Mouse (Mus musculus): ENCODE data around the gene Slc16a11.

Slc16a11 gene

GRCm38 (mm10) chr11:70215301-70215700, 2.7 kb downstream of the Slc16a11 start:
- ChIA-PET POLR2A (interaction anchor here in 2 of 4 experiments (0.6 to 2.6 kb wide), 6 partner anchors 13 to 22 kb away, joined by 3 to 8 read pairs (median 4); partner anchors contain the start of genes 0610010K14Rik (in 1 of the 2) and Bcl6b (in 1 of the 2)), CTCF (interaction anchor here in 2 of 4 experiments (1.9 to 2.2 kb wide), 2 partner anchors 14 to 15 kb away, joined by 7 to 9 read pairs (median 9); partner anchors contain the start of gene Bcl6b (in 1 of the 2))

GRCm38 (mm10) chr11:70216103-70216502, 3.6 kb downstream of the Slc16a11 start:
- ChIA-PET POLR2A (interaction anchor here in 3 of 4 experiments (0.6 to 2.6 kb wide), 9 partner anchors 12 to 41 kb away, joined by 3 to 8 read pairs (median 3); partner anchors contain the start of genes 0610010K14Rik (in 1 of the 3) and Bcl6b (in 1 of the 3)), CTCF (interaction anchor here in 3 of 4 experiments (0.9 to 2.2 kb wide), 4 partner anchors 10 to 14 kb away, joined by 3 to 9 read pairs (median 7); partner anchors contain the start of gene Bcl6b (in 1 of the 3))

GRCm38 (mm10) chr11:70218039-70218438, 5.5 kb downstream of the Slc16a11 start:
- CTCF ChIA-PET = no interaction called here
- POLR2A ChIA-PET = interaction anchor here in 2 of 4 experiments (0.6 to 2.6 kb wide), 3 partner anchors 13 to 447 kb away, joined by 3 to 8 read pairs (median 3); partner anchors contain the start of genes Bcl6b (in 1 of the 2), Gm21988 (in 1 of the 2) and Rnasek (in 1 of the 2)

- ChIA-PET CTCF (no interaction called here), POLR2A (interaction anchor here in 1 of 4 experiments (4.7 kb wide), 1 partner anchor 20 kb away, joined by 47 read pairs; the partner anchor contains the start of genes 0610010K14Rik, Gm21988 and Rnasek)
Observed at GRCm38 (mm10) chr11:70218741-70219470, 6.4 kb downstream of the Slc16a11 start.

- CTCF ChIA-PET = interaction anchor here in 1 of 4 experiments (1.1 to 1.6 kb wide), 2 partner anchors 10 to 18 kb away, joined by 4 to 5 read pairs; no protein-coding TSS in a partner anchor
- POLR2A ChIA-PET = interaction anchor here in 2 of 4 experiments (0.9 to 4.7 kb wide), 7 partner anchors 9 to 30 kb away, joined by 3 to 47 read pairs (median 5); partner anchors contain the start of genes 0610010K14Rik (in 1 of the 2), Bcl6b (in 1 of the 2), Gm21988 (in 1 of the 2) and Rnasek (in 1 of the 2)
Observed at GRCm38 (mm10) chr11:70219873-70220272, 7.3 kb downstream of the Slc16a11 start.

GRCm38 (mm10) chr11:70220323-70220722, 7.8 kb downstream of the Slc16a11 start:
- ChIA-PET POLR2A (interaction anchor here in 2 of 4 experiments (0.7 to 4.7 kb wide), 19 partner anchors 8 to 224 kb away, joined by 3 to 47 read pairs (median 5); partner anchors contain the start of genes 0610010K14Rik (in 2 of the 2), Bcl6b (in 2 of the 2), Slc16a11 (in 2 of the 2) and Gm21988 (in 1 of the 2)), CTCF (interaction anchor here in 3 of 4 experiments (0.8 to 2.4 kb wide), 5 partner anchors 10 to 272 kb away, joined by 3 to 10 read pairs (median 4); no protein-coding TSS in a partner anchor)

- POLR2A ChIA-PET = interaction anchor here in 3 of 4 experiments (0.6 to 4.7 kb wide), 37 partner anchors 8 to 418 kb away, joined by 3 to 47 read pairs (median 4); partner anchors contain the start of genes 0610010K14Rik (in 3 of the 3), Bcl6b (in 2 of the 3), Gm21988 (in 2 of the 3) and Rnasek (in 2 of the 3)
- CTCF ChIA-PET = interaction anchor here in 3 of 4 experiments (0.5 to 2.4 kb wide), 13 partner anchors 8 to 272 kb away, joined by 3 to 10 read pairs (median 5); partner anchors contain the start of gene Slc16a11 (in 2 of the 3)
Observed at GRCm38 (mm10) chr11:70220731-70221602, 8.4 kb downstream of the Slc16a11 start, which contains the start of gene Slc16a13. Gene Slc16a13 (minus strand): TSS chr11:70221064.

GRCm38 (mm10) chr11:70221603-70222500, 9.3 kb downstream of the Slc16a11 start:
- POLR2A ChIA-PET = interaction anchor here in 3 of 4 experiments (0.5 to 4.7 kb wide), 39 partner anchors 8 to 447 kb away, joined by 3 to 47 read pairs (median 4); partner anchors contain the start of genes 0610010K14Rik (in 3 of the 3), Slc16a11 (in 3 of the 3), Bcl6b (in 2 of the 3) and Gm21988 (in 2 of the 3)

GRCm38 (mm10) chr11:70223724-70224123, 11.2 kb downstream of the Slc16a11 start:
- POLR2A ChIA-PET = interaction anchor here in 3 of 4 experiments (0.5 to 4.7 kb wide), 6 partner anchors 10 to 559 kb away, joined by 3 to 47 read pairs (median 10); partner anchors contain the start of genes 0610010K14Rik (in 2 of the 3), Gm21988 (in 2 of the 3), Rnasek (in 2 of the 3) and Acadvl (in 1 of the 3)
- CTCF ChIA-PET = no interaction called here

More at GRCm38 (mm10) chr11:70221603-70222500, 9.3 kb downstream of the Slc16a11 start:
- CTCF ChIA-PET = interaction anchor here in 3 of 4 experiments (0.5 to 2.4 kb wide), 13 partner anchors 8 to 73 kb away, joined by 3 to 10 read pairs (median 6); partner anchors contain the start of genes Slc16a11 (in 2 of the 3) and 0610010K14Rik (in 1 of the 3)

- ChIA-PET CTCF (interaction anchor here in 2 of 4 experiments (0.6 to 1.8 kb wide), 3 partner anchors 10 to 206 kb away, joined by 3 to 5 read pairs (median 3); partner anchors contain the start of genes 0610010K14Rik (in 1 of the 2) and Arrb2 (in 1 of the 2)), POLR2A (interaction anchor here in 3 of 4 experiments (0.5 to 7.4 kb wide), 11 partner anchors 9 to 604 kb away, joined by 3 to 90 read pairs (median 4); partner anchors contain the start of genes 0610010K14Rik (in 2 of the 3), Gm21988 (in 2 of the 3), Rnasek (in 2 of the 3) and Slc16a11 (in 2 of the 3))
Observed at GRCm38 (mm10) chr11:70225798-70226601, 13.4 kb downstream of the Slc16a11 start.

GRCm38 (mm10) chr11:70226602-70226890, 14.0 kb downstream of the Slc16a11 start:
- POLR2A ChIA-PET = interaction anchor here in 3 of 4 experiments (0.5 to 7.4 kb wide), 8 partner anchors 10 to 605 kb away, joined by 3 to 90 read pairs (median 6); partner anchors contain the start of genes 0610010K14Rik (in 2 of the 3), Gm21988 (in 2 of the 3), Rnasek (in 2 of the 3) and Ctdnep1 (in 1 of the 3)
- CTCF ChIA-PET = interaction anchor here in 2 of 4 experiments (0.9 to 1.8 kb wide), 3 partner anchors 10 to 108 kb away, joined by 3 to 5 read pairs (median 3); partner anchors contain the start of gene 0610010K14Rik (in 1 of the 2)

- ChIA-PET POLR2A (interaction anchor here in 2 of 4 experiments (0.5 to 7.4 kb wide), 6 partner anchors 10 to 20 kb away, joined by 3 to 90 read pairs (median 10); partner anchors contain the start of genes 0610010K14Rik (in 2 of the 2), Gm21988 (in 2 of the 2) and Rnasek (in 2 of the 2)), CTCF (interaction anchor here in 2 of 4 experiments (0.9 to 1.8 kb wide), 3 partner anchors 10 to 107 kb away, joined by 3 to 5 read pairs (median 3); partner anchors contain the start of gene 0610010K14Rik (in 1 of the 2))
Observed at GRCm38 (mm10) chr11:70227126-70227525, 14.6 kb downstream of the Slc16a11 start.

GRCm38 (mm10) chr11:70227661-70228245, 15.2 kb downstream of the Slc16a11 start:
- CTCF ChIA-PET = interaction anchor here in 2 of 4 experiments (0.9 to 1.3 kb wide), 2 partner anchors 107 to 153 kb away, joined by 3 read pairs; no protein-coding TSS in a partner anchor
- POLR2A ChIA-PET = interaction anchor here in 2 of 4 experiments (1.1 to 7.4 kb wide), 5 partner anchors 10 to 20 kb away, joined by 3 to 90 read pairs (median 14); partner anchors contain the start of genes 0610010K14Rik (in 2 of the 2), Gm21988 (in 2 of the 2) and Rnasek (in 2 of the 2)

GRCm38 (mm10) chr11:70228828-70229227, 16.3 kb downstream of the Slc16a11 start:
- ChIA-PET CTCF (interaction anchor here in 3 of 4 experiments (0.6 to 3.0 kb wide), 16 partner anchors 9 to 282 kb away, joined by 3 to 20 read pairs (median 4); partner anchors contain the start of genes 0610010K14Rik (in 2 of the 3) and Alox12e (in 1 of the 3)), POLR2A (interaction anchor here (0.6 to 7.4 kb wide), 19 partner anchors 8 to 440 kb away, joined by 3 to 90 read pairs (median 4); partner anchors contain the start of genes 0610010K14Rik (in 4 of the 4), Gm21988 (in 2 of the 4), Rnasek (in 2 of the 4) and Alox12e (in 1 of the 4))
